Mouse (Mus musculus) midbrain, postnatal 0 days (tissue): ENCODE results near the gene Nhsl2. TPM values are rescaled to one million over a fixed set of nuclear protein-coding genes. Genes with fewer than 3 reads are reported as not detected.

Experiments
- ATAC-seq: fragments of 200-750 bp; cut with Nextera tagmentation; 2 replicates; pipeline ENCODE4 v1.8.0; 2017; ENCODE audit warnings: moderate number of reproducible peaks, mild to moderate bottlenecking, moderate TSS enrichment, moderate library complexity; ENCODE audit not compliant: low FRiP score
- DNase-seq: peaks from one replicate; pipeline ENCODE4 v3.0.0-alpha.2; 2015; ENCODE audit warnings: low spot score
- H3K27ac ChIP-seq: fragments of 300-500 bp; sonication (generic); 2 replicates; pipeline ENCODE4 v1.5.1; 2014; ENCODE audit warnings: low read depth, mild to moderate bottlenecking, low read length, mixed read lengths
- H3K27me3 ChIP-seq: fragments of 300-500 bp; sonication (generic); 2 replicates; pipeline ENCODE4 v1.6.1; 2014; ENCODE audit warnings: low read length, control low read depth, mixed read lengths; ENCODE audit not compliant: insufficient read depth
- H3K36me3 ChIP-seq: fragments of 300-500 bp; sonication (generic); 2 replicates; pipeline ENCODE4 v1.6.1; 2014; ENCODE audit warnings: low read length, control low read depth, mixed read lengths; ENCODE audit not compliant: insufficient read depth
- H3K4me1 ChIP-seq: fragments of 300-500 bp; sonication (generic); 2 replicates; pipeline ENCODE4 v1.6.1; 2014; ENCODE audit warnings: mild to moderate bottlenecking, control low read depth, antibody characterized with exemption, low read length, mixed read lengths; ENCODE audit not compliant: insufficient read depth
- H3K4me2 ChIP-seq: fragments of 300-500 bp; sonication (generic); 2 replicates; pipeline ENCODE4 v1.6.1; 2014; ENCODE audit warnings: low read depth, mild to moderate bottlenecking, low read length, mixed read lengths; ENCODE audit not compliant: poor library complexity, severe bottlenecking
- H3K4me3 ChIP-seq: fragments of 300-500 bp; sonication (generic); 2 replicates; pipeline ENCODE4 v1.5.1; 2014; ENCODE audit warnings: low read depth, mild to moderate bottlenecking, low read length, moderate library complexity
- H3K9ac ChIP-seq: fragments of 300-500 bp; sonication (generic); replicated peaks from 2 replicates; pipeline ENCODE4 v1.6.1; 2014; ENCODE audit warnings: mild to moderate bottlenecking, low read length, moderate library complexity, mixed read lengths; ENCODE audit not compliant: poor library complexity, severe bottlenecking
- H3K9me3 ChIP-seq: fragments of 300-500 bp; sonication (generic); 2 replicates; pipeline ENCODE4 v1.6.1; 2016; ENCODE audit warnings: low read length, control low read depth
- CTCF ChIP-seq: IDR thresholded peaks from 2 replicates; pipeline ENCODE4 v1.5.1; 2016; ENCODE audit warnings: antibody characterized with exemption, mild to moderate bottlenecking
- WGBS: fragments of 180-500 bp; shearing (Covaris S2); extraction: QIAGEN DNeasy Blood & Tissue Kit; methylation state at CpG from one replicate; pipeline ENCODE4 v1.1.7; 2014; 5-methylcytosine and 5-hydroxymethylcytosine counted together
- polyA plus RNA-seq: library from polyadenylated mRNA; unstranded; fragments of >200 nt; fragmentation: Nextera tagmentation; extraction: Ambion mirVana; gene quantifications from 2 replicates; pipeline ENCODE4 v1.2.1, GENCODE M21; 2015
- total RNA-seq: library from RNA; depleted of rRNA; stranded (reverse); fragments of >200 nt; gene quantifications from 2 replicates; pipeline ENCODE4 v1.2.3, GENCODE M21; 2014

The Nhsl2 gene
- total and polyA plus RNA-seq, 2 experiments from 2014 or later = 6.7 to 13.0 TPM

- H3K9me3 ChIP-seq = no peaks in the 10 kb centered on the region
- no peaks in the 10 kb centered on the region for H3K36me3 ChIP-seq
- DNase-seq = peak; percentile 86
- peak; percentile 90 for TF ChIP-seq CTCF
- 19% methylated on average over 28 of the region's 30 CpGs for WGBS
- peak; percentile 98 for ATAC-seq
- H3K4me3 ChIP-seq = peak overlapping the region; percentile 16
- H3K9ac ChIP-seq = no peak overlapping the region
- H3K27ac ChIP-seq = no peak overlapping the region
- H3K4me2 ChIP-seq = peak overlapping the region; percentile 46
- no peaks in the 10 kb centered on the region for H3K4me1 ChIP-seq
- H3K27me3 ChIP-seq = peaks cover 16% of the 10 kb centered on the region; the same call in 1 of the 2 replicates
Observed at GRCm38 (mm10) chrX:101953787-101954491, 104.8 kb downstream of the Nhsl2 start.

- no peak for TF ChIP-seq CTCF
- no peaks in the 10 kb centered on the region for H3K9me3 ChIP-seq
- peaks cover 16% of the 10 kb centered on the region; the same call in 1 of the 2 replicates for H3K27me3 ChIP-seq
- no peak overlapping the region for H3K9ac ChIP-seq
- H3K27ac ChIP-seq = no peak overlapping the region
- no peak for DNase-seq
- 39% methylated on average over 6 of the region's 6 CpGs for WGBS
- peak overlapping the region; percentile 46 for H3K4me2 ChIP-seq
- H3K4me1 ChIP-seq = no peaks in the 10 kb centered on the region
- ATAC-seq = no peak; the same call in 1 of the 2 replicates
- no peak overlapping the region; the same call in 1 of the 2 replicates for H3K4me3 ChIP-seq
- H3K36me3 ChIP-seq = no peaks in the 10 kb centered on the region
Observed at GRCm38 (mm10) chrX:101954492-101954851, 105.3 kb downstream of the Nhsl2 start.

DNA sequence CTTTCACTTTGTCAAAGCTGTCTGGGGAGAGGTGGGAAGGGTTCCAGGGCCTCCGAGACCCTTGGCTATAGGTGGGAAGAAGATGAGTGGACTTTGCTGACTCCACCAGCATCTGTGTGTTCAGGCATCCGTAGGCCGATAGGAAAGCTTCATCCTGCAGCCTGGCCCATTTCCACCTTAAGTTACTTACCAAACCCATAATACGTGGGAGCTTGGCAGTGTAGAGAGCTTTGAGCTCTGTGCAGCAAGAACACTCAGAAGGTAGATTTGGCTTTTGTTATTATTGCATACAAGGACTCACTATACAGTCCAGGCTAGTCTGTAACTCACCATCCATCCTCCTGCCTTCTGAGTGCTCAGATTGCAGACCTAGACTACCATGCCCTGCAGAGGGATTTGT, 112.7 kb downstream of the Nhsl2 start:
- no peak for ATAC-seq
- DNase-seq = no peak
- Histone ChIP-seq H3K9ac (no peak overlapping the region), H3K27me3 (peaks cover 5% of the 10 kb centered on the region; the same call in 1 of the 2 replicates), H3K9me3 (no peaks in the 10 kb centered on the region), H3K36me3 (no peaks in the 10 kb centered on the region), H3K4me1 (no peaks in the 10 kb centered on the region), H3K27ac (no peak overlapping the region), H3K4me3 (no peak overlapping the region), H3K4me2 (no peak overlapping the region)
- no peak for TF ChIP-seq CTCF
- WGBS = 85% methylated on average over 4 of the region's 4 CpGs

GRCm38 (mm10) chrX:101963711-101964110, 114.5 kb downstream of the Nhsl2 start:
- Histone ChIP-seq H3K4me3 (no peak overlapping the region), H3K36me3 (no peaks in the 10 kb centered on the region), H3K27ac (no peak overlapping the region), H3K27me3 (peaks cover 5% of the 10 kb centered on the region; the same call in 1 of the 2 replicates), H3K9me3 (no peaks in the 10 kb centered on the region), H3K9ac (no peak overlapping the region), H3K4me2 (no peak overlapping the region), H3K4me1 (no peaks in the 10 kb centered on the region)
- DNase-seq (no peak), ATAC-seq (no peak)
- 82% methylated on average over 3 of the region's 3 CpGs for WGBS
- TF ChIP-seq CTCF = no peak

GRCm38 (mm10) chrX:101973028-101973427, 123.8 kb downstream of the Nhsl2 start:
- WGBS = 85% methylated on average over 3 of the region's 3 CpGs
- TF ChIP-seq CTCF = no peak
- ATAC-seq = no peak
- Histone ChIP-seq H3K27me3 (no peaks in the 10 kb centered on the region; the same call in 1 of the 2 replicates), H3K9me3 (no peaks in the 10 kb centered on the region), H3K27ac (no peak overlapping the region), H3K4me3 (no peak overlapping the region), H3K4me1 (no peaks in the 10 kb centered on the region), H3K36me3 (no peaks in the 10 kb centered on the region), H3K4me2 (no peak overlapping the region), H3K9ac (no peak overlapping the region)
- DNase-seq = no peak

GRCm38 (mm10) chrX:101976931-101977330, 127.7 kb downstream of the Nhsl2 start:
- DNase-seq (no peak), ATAC-seq (no peak)
- no peaks in the 10 kb centered on the region for H3K36me3 ChIP-seq
- 33% methylated on average over 3 of the region's 3 CpGs for WGBS
- no peaks in the 10 kb centered on the region for H3K4me1 ChIP-seq
- H3K4me2 ChIP-seq = no peak overlapping the region
- H3K4me3 ChIP-seq = no peak overlapping the region
- peaks cover 3% of the 10 kb centered on the region; the same call in 1 of the 2 replicates for H3K27me3 ChIP-seq
- H3K9ac ChIP-seq = no peak overlapping the region
- H3K9me3 ChIP-seq = no peaks in the 10 kb centered on the region
- H3K27ac ChIP-seq = no peak overlapping the region
- TF ChIP-seq CTCF = no peak
